Mouse (Mus musculus): ENCODE data around the gene Kctd18. TPM values are rescaled to one million over a fixed set of nuclear protein-coding genes. Genes with fewer than 3 reads are reported as not detected.
"Not testable (repeated sequence)": the region's sequence is repeated elsewhere in the genome, so short reads cannot be mapped to it uniquely, and the experiment has no call there.

Gene Kctd18
- polyA plus RNA-seq, 1 experiment from 2014 or later, result 24.8 TPM

DNA sequence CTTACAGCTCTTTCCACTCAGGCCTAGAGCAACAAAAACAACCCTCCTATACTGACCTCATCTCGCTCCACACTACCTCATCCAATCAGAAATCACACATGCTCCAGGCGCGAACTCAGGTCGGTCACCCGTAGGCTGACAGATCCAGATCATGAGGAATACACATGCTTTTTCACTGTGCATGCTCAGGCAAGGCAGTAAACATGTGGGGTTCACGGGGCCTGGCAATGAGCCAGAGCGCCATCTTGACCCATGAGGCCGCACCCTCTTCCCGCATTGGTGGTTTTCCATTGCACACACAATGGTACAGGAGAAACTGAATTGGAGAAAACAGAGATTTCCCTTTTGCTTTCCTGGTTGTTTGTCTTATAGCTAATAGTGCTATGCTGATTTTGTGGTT is 18.6 kb upstream of the Kctd18 start:
- not testable (repeated sequence) for H3K27ac ChIP-seq; ATAC-seq (ENCODE audit: insufficient number of reproducible peaks, insufficient read depth, low FRiP score, low TSS enrichment); H3K4me2 ChIP-seq (replicated peaks); H3K9ac ChIP-seq; H3K4me3 ChIP-seq; H3K36me3 ChIP-seq; H3K9me3 ChIP-seq; H3K4me1 ChIP-seq; H3K27me3 ChIP-seq
- WGBS, result 94% methylated on average over 9 of the region's 9 CpGs

GRCm38 (mm10) chr1:58031160-58031769 is 12.5 kb upstream of the Kctd18 start:
- H3K9me3 ChIP-seq, result no peaks in the 10 kb centered on the region
- 60% methylated on average over 10 of the region's 10 CpGs for WGBS
- H3K9ac ChIP-seq, result no peak overlapping the region
- H3K4me1 ChIP-seq, result peaks cover 11% of the 10 kb centered on the region; the same call in 1 of the 2 replicates
- no peaks in the 10 kb centered on the region for H3K27me3 ChIP-seq
- H3K4me3 ChIP-seq, result no peak overlapping the region
- H3K27ac ChIP-seq, result no peak overlapping the region
- H3K36me3 ChIP-seq, result no peaks in the 10 kb centered on the region
- no peak for ATAC-seq (ENCODE audit: insufficient number of reproducible peaks, insufficient read depth, low FRiP score, low TSS enrichment)
- no peak overlapping the region for H3K4me2 ChIP-seq (replicated peaks)

- Histone ChIP-seq H3K4me3 (peak overlapping the region; percentile 16; the same call in 1 of the 2 replicates), H3K9ac (no peak overlapping the region), H3K9me3 (no peaks in the 10 kb centered on the region), H3K4me2 (replicated peaks) (peak overlapping the region; percentile 40), H3K36me3 (no peaks in the 10 kb centered on the region), H3K27ac (no peak overlapping the region), H3K4me1 (peaks cover 11% of the 10 kb centered on the region; the same call in 1 of the 2 replicates), H3K27me3 (no peaks in the 10 kb centered on the region)
- ATAC-seq (ENCODE audit: insufficient number of reproducible peaks, insufficient read depth, low FRiP score, low TSS enrichment), result no peak
- WGBS, result 21% methylated on average over 13 of the region's 13 CpGs
These were observed 11.6 kb upstream of the Kctd18 start for GRCm38 (mm10) chr1:58030156-58030871.

GRCm38 (mm10) chr1:58029636-58030117 is 10.9 kb upstream of the Kctd18 start, which contains the start of gene Aox1:
Gene Aox1 (plus strand): TSS chr1:58029931.
- no peak within 1 kb of the TSS for H3K9ac ChIP-seq
- 0 out of 2 replicates have a peak, but pooled peaks cover under 1% of the 10 kb centered on the region for H3K36me3 ChIP-seq
- no peak for ATAC-seq (ENCODE audit: insufficient number of reproducible peaks, insufficient read depth, low FRiP score, low TSS enrichment)
- H3K27me3 ChIP-seq, result no peaks in the 10 kb centered on the region
- H3K27ac ChIP-seq, result no peak within 1 kb of the TSS
- H3K9me3 ChIP-seq, result no peaks in the 10 kb centered on the region
- peak within 1 kb of the TSS; percentile 16; the same call in 1 of the 2 replicates for H3K4me3 ChIP-seq
- peaks cover 11% of the 10 kb centered on the region; the same call in 1 of the 2 replicates for H3K4me1 ChIP-seq
- 11% methylated on average over 12 of the region's 12 CpGs for WGBS
- peak within 1 kb of the TSS; percentile 40 for H3K4me2 ChIP-seq (replicated peaks)

DNA sequence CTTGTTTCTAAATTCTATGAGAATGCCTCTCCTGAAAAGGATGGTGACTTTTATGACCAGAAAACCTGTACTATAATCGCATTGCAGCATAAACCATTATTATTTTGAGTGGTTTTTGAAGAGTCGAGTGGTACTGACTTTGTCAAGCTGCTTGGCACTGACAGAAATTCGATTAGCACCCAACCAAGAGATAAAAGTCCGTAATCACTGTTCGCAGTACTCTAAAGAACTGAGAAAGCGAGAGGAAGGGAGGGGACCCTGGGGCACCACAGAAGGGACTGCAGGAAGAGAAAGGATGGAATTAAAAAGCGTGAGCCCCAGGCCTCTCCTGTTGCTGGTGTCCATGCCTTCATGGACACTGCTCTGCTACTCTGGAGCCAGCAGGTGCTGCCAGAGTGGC is 9.0 kb upstream of the Kctd18 start:
- WGBS, result 83% methylated on average over 7 of the region's 7 CpGs
- H3K4me2 ChIP-seq (replicated peaks), result no peak overlapping the region
- H3K9me3 ChIP-seq, result no peaks in the 10 kb centered on the region
- peaks cover 11% of the 10 kb centered on the region; the same call in 1 of the 2 replicates for H3K4me1 ChIP-seq
- H3K4me3 ChIP-seq, result no peak overlapping the region
- no peaks in the 10 kb centered on the region for H3K27me3 ChIP-seq
- peaks cover 9% of the 10 kb centered on the region for H3K36me3 ChIP-seq
- H3K27ac ChIP-seq, result no peak overlapping the region
- ATAC-seq (ENCODE audit: insufficient number of reproducible peaks, insufficient read depth, low FRiP score, low TSS enrichment), result no peak
- no peak overlapping the region for H3K9ac ChIP-seq

DNA sequence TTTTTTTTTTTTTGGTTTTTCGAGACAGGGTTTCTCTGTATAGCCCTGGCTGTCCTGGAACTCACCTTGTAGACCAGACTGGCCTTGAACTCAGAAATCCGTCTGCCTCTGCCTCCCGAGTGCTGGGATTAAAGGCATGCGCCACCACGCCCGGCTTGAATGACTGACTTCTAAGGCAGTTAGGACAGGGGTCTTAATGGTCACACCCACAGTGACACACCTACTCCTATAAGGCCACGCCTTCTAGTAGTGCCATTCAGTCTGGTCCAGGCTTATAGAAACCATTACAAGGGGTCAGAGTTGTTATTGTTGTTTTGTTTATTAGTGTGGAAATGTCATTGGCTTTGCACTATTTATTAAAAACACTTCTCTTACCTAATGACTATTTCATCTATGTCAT is 12.4 kb downstream of the Kctd18 start:
- 93% methylated on average over 7 of the region's 7 CpGs for WGBS
- H3K4me1 ChIP-seq; H3K9me3 ChIP-seq; H3K27me3 ChIP-seq; ATAC-seq (ENCODE audit: insufficient number of reproducible peaks, insufficient read depth, low FRiP score, low TSS enrichment); H3K9ac ChIP-seq; H3K27ac ChIP-seq; H3K4me3 ChIP-seq; H3K4me2 ChIP-seq (replicated peaks): not testable (repeated sequence)
- peaks cover 24% of the 10 kb centered on the region for H3K36me3 ChIP-seq

- no peaks in the 10 kb centered on the region for H3K27me3 ChIP-seq
- H3K27ac ChIP-seq, result no peak overlapping the region
- WGBS, result 89% methylated on average over 3 of the region's 3 CpGs
- peaks cover 14% of the 10 kb centered on the region for H3K4me1 ChIP-seq
- H3K4me2 ChIP-seq (replicated peaks), result no peak overlapping the region
- H3K9ac ChIP-seq, result no peak overlapping the region
- peaks cover 4% of the 10 kb centered on the region; the same call in 1 of the 2 replicates for H3K36me3 ChIP-seq
- no peak overlapping the region for H3K4me3 ChIP-seq
- no peaks in the 10 kb centered on the region for H3K9me3 ChIP-seq
- no peak for ATAC-seq (ENCODE audit: insufficient number of reproducible peaks, insufficient read depth, low FRiP score, low TSS enrichment)
These were observed 20.6 kb downstream of the Kctd18 start for GRCm38 (mm10) chr1:57998146-57998545.

DNA sequence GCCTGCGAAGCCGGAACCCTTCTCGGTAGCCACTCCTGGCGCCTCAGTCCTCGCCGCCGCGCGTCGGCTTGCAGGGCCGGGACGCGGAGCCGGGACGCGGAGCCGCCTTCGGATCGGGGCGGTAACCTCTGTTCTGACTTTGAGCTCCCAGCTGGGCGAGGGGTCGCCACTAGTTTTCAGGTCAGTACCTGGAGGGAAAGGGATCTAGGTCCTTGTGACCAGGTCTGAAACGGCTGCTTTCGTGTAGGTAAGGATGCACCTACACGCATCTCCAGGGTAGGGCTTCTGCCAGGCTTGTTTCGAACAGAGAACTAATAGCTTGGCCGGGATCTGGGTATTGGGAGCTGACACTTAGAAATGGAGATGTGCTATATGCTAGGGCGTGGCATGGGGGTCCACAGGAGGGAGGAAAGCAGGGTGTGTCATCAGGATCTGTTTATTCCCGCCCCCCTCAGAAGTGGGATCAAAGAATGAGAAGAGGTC is 22.6 kb downstream of the Kctd18 start:
- peak; percentile 66 for ATAC-seq (ENCODE audit: insufficient number of reproducible peaks, insufficient read depth, low FRiP score, low TSS enrichment)
- Histone ChIP-seq H3K9me3 (no peaks in the 10 kb centered on the region), H3K27me3 (no peaks in the 10 kb centered on the region), H3K9ac (peak overlapping the region; percentile 67), H3K4me1 (peaks cover 14% of the 10 kb centered on the region), H3K27ac (peak overlapping the region; percentile 75), H3K4me3 (peak overlapping the region; percentile 83), H3K4me2 (replicated peaks) (peak overlapping the region; percentile 75), H3K36me3 (no peaks in the 10 kb centered on the region)
- WGBS, result under 1% methylated on average over 29 of the region's 29 CpGs

DNA sequence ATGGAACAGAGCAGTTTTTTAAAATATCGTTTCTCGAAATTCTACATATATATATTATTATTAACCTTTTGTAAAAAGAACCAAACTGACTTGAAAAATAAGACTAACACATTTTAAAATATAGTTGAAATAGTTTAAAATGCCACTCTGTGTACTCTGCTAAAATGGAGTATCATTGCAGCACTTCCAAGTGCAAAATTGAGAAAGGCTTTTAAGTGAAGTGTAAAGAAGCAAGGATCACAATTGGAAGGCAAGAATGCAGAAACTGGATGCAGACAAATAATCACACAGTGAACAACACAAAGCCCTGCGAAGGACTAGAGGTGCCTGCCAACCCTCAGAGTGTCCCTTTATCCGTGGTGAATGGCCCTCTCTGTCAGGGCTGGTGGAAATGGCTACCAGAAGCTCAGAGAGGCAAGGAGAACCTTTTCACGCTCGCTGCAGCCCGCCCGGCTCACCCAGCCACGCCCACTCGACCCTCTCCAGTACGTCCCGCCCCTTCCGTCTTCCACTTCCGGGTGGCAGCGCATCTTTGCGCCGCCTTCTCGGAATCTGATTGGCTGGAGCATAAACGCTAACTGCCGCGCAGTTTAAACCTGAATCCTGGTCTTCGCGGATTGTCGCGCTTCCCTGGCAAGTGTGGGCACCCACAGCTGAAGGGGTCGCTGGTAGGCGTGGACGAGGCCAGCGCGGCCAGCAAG is 23.2 kb downstream of the Kctd18 start, which contains the start of gene Sgo2a:
Sgo2a (plus strand) TSS at position 540 of the 701 bp plus-strand sequence.
- Histone ChIP-seq H3K27ac (peak within 1 kb of the TSS; percentile 75), H3K4me1 (peaks cover 14% of the 10 kb centered on the region), H3K9ac (peak within 1 kb of the TSS; percentile 67), H3K36me3 (no peaks in the 10 kb centered on the region), H3K9me3 (no peaks in the 10 kb centered on the region), H3K4me2 (replicated peaks) (peak within 1 kb of the TSS; percentile 75), H3K4me3 (peak within 1 kb of the TSS; percentile 83), H3K27me3 (no peaks in the 10 kb centered on the region)
- WGBS, result 6% methylated on average over 30 of the region's 30 CpGs
- ATAC-seq (ENCODE audit: insufficient number of reproducible peaks, insufficient read depth, low FRiP score, low TSS enrichment), result peak; percentile 95

DNA sequence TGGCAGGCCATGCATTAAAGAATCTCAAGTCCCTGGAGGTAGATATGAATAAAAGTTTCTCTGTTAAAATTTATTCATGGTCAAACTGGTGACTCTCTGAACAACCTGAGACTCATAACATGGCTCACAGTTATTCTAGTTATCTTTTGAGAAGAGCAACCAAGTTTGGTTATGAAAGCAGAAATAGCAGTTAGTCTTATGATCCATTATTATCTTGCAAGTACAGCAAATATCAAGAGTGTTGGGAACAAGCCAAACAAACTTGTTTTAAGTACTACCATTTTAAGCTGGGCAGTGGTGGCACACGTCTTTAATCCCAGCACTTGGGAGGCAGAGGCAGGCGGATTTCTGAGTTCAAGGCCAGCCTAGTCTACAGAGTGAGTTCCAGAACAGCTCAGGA is 27.5 kb downstream of the Kctd18 start:
- no peaks in the 10 kb centered on the region for H3K36me3 ChIP-seq
- H3K27ac ChIP-seq, result no peak overlapping the region
- no peaks in the 10 kb centered on the region for H3K27me3 ChIP-seq
- ATAC-seq (ENCODE audit: insufficient number of reproducible peaks, insufficient read depth, low FRiP score, low TSS enrichment), result no peak
- H3K4me1 ChIP-seq, result no peaks in the 10 kb centered on the region
- H3K4me2 ChIP-seq (replicated peaks), result no peak overlapping the region
- 75% methylated on average over 2 of the region's 2 CpGs for WGBS
- H3K9ac ChIP-seq, result no peak overlapping the region
- H3K9me3 ChIP-seq, result no peaks in the 10 kb centered on the region
- H3K4me3 ChIP-seq, result no peak overlapping the region

- Histone ChIP-seq H3K27me3 (no peaks in the 10 kb centered on the region), H3K4me1 (no peaks in the 10 kb centered on the region), H3K27ac (no peak overlapping the region), H3K9me3 (no peaks in the 10 kb centered on the region), H3K9ac (no peak overlapping the region), H3K36me3 (no peaks in the 10 kb centered on the region), H3K4me2 (replicated peaks) (no peak overlapping the region), H3K4me3 (no peak overlapping the region)
- no peak for ATAC-seq (ENCODE audit: insufficient number of reproducible peaks, insufficient read depth, low FRiP score, low TSS enrichment)
- 70% methylated on average over 6 of the region's 6 CpGs for WGBS
These were observed 29.6 kb downstream of the Kctd18 start for GRCm38 (mm10) chr1:57989052-57989600.
